Mouse (Mus musculus) heart, adult 2 months (tissue): ENCODE measurements around the gene Myadm. TPM values are rescaled to one million over a fixed set of nuclear protein-coding genes. Genes with fewer than 3 reads are reported as not detected.
"Not testable (repeated sequence)": the region's sequence is repeated elsewhere in the genome, so short reads cannot be mapped to it uniquely, and the experiment has no call there.

ENCODE experiments used
- DNase-seq, 2 experiments: peaks; one replicate each; pipeline ENCODE4 v3.0.0; 2021
- H3K27ac ChIP-seq: fragments of 200-600 bp; 2 replicates; pipeline ENCODE4 v1.8.1; 2022
- H3K27me3 ChIP-seq: fragments of 200-500 bp; 2 replicates; pipeline ENCODE4 v1.6.1; 2012; ENCODE audit warnings: mild to moderate bottlenecking, low read length, inconsistent platforms, mixed read lengths; ENCODE audit not compliant: control insufficient read depth, insufficient read depth
- H3K36me3 ChIP-seq: fragments of 200-500 bp; 2 replicates; pipeline ENCODE4 v1.6.1; 2012; ENCODE audit warnings: low read length, inconsistent platforms; ENCODE audit not compliant: control insufficient read depth, insufficient read depth
- H3K4me1 ChIP-seq: fragments of 200-500 bp; 2 replicates; pipeline ENCODE4 v1.6.1; 2011; ENCODE audit warnings: low read length; ENCODE audit not compliant: control insufficient read depth, insufficient read depth
- H3K4me3 ChIP-seq: fragments of 200-600 bp; 2 replicates; pipeline ENCODE4 v1.8.1; 2022
- H3K79me2 ChIP-seq: fragments of 200-500 bp; replicated peaks from 2 replicates; pipeline ENCODE4 v1.6.1; 2012; ENCODE audit warnings: mild to moderate bottlenecking, inconsistent platforms, low read length, moderate library complexity, mixed read lengths; ENCODE audit not compliant: control insufficient read depth, insufficient read depth
- H3K9ac ChIP-seq: fragments of 200-500 bp; 2 replicates; pipeline ENCODE4 v1.6.1; 2012; ENCODE audit warnings: low read depth, mild to moderate bottlenecking, control low read depth, inconsistent platforms, low read length, mixed read lengths
- CTCF ChIP-seq: fragments of 200-600 bp; IDR thresholded peaks from 2 replicates; pipeline ENCODE4 v1.8.1; 2022; ENCODE audit warnings: antibody characterized with exemption, mild to moderate bottlenecking, moderate library complexity
- EP300 ChIP-seq: fragments of 200-500 bp; IDR thresholded peaks from 2 replicates; pipeline ENCODE4 v1.6.1; 2011; ENCODE audit warnings: low read depth, low read length, control low read depth; ENCODE audit not compliant: insufficient read depth
- POLR2A ChIP-seq: fragments of 200-500 bp; IDR thresholded peaks from 2 replicates; pipeline ENCODE4 v1.6.1; 2011; ENCODE audit warnings: mild to moderate bottlenecking, low read depth, low read length, control low read depth; ENCODE audit not compliant: insufficient read depth
- WGBS: fragments of 180-500 bp; shearing (Covaris S2); methylation state at CpG from one replicate; pipeline ENCODE4 v1.1.7; 2018; 5-methylcytosine and 5-hydroxymethylcytosine counted together
- intact Hi-C: fragments of 180-260 bp; cut with DNase I; formaldehyde crosslinking; loops from one replicate; pipeline ENCODE4 v1.15.1; 2025
- polyA plus RNA-seq: library from polyadenylated mRNA; depleted of rRNA; stranded (reverse); fragments of >200 nt; gene quantifications from 2 replicates; pipeline ENCODE4 v1.2.3, GENCODE M21; 2012
- total RNA-seq, 2 experiments: library from RNA; stranded (reverse); gene quantifications; 2 replicates each; pipeline ENCODE4 v1.2.3; 2021

The Myadm gene
- total and polyA plus RNA-seq, 3 experiments, result 131 to 397 (median 139) TPM

DNA sequence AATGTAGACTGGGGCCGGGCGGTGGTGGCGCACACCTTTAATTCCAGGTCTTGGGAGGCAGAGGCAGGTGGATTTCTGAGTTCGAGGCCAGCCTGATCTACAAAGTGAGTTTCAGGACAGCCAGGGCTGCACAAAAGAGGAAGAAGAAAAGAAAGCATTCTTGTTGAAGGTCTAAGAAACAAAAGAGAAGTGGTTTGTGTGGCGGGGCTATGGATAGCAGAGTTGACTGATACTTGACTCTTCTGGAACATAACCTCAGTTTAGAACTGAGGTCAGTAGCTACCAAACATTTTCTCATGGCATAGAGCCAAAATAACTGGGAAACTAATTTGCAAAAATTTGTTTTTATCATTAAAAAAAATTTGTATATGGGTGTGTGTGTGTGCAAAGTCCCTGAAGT, 2.8 kb upstream of the Myadm start:
- no peak for DNase-seq
- no peak for TF ChIP-seq POLR2A
- no peak for TF ChIP-seq CTCF
- no peak for TF ChIP-seq EP300
- 83% methylated on average over 5 of the region's 5 CpGs for WGBS
- no peaks in the 10 kb centered on the region for H3K27me3 ChIP-seq
- H3K36me3 ChIP-seq, result peaks cover 3% of the 10 kb centered on the region
- no peak overlapping the region for H3K27ac ChIP-seq
- peaks cover 6% of the 10 kb centered on the region for H3K4me1 ChIP-seq
- H3K9ac ChIP-seq, result no peak overlapping the region
- intact Hi-C loops, result no loop called here
- no peaks in the 10 kb centered on the region for H3K79me2 ChIP-seq
- no peak overlapping the region for H3K4me3 ChIP-seq

- H3K79me2 ChIP-seq, result no peaks in the 10 kb centered on the region
- H3K36me3 ChIP-seq, result no peaks in the 10 kb centered on the region
- WGBS, result 82% methylated on average over 7 of the region's 7 CpGs
- H3K27ac ChIP-seq, result no peak overlapping the region
- TF ChIP-seq EP300, result no peak
- TF ChIP-seq CTCF, result no peak
- TF ChIP-seq POLR2A, result no peak
- DNase-seq, result no peak
- H3K4me3 ChIP-seq, result no peak overlapping the region
- no peaks in the 10 kb centered on the region for H3K27me3 ChIP-seq
- intact Hi-C loops, result no loop called here
- H3K9ac ChIP-seq, result no peak overlapping the region
- H3K4me1 ChIP-seq, result peaks cover 5% of the 10 kb centered on the region
Measured at GRCm38 (mm10) chr7:3287186-3287585, 1.7 kb upstream of the Myadm start.

DNA sequence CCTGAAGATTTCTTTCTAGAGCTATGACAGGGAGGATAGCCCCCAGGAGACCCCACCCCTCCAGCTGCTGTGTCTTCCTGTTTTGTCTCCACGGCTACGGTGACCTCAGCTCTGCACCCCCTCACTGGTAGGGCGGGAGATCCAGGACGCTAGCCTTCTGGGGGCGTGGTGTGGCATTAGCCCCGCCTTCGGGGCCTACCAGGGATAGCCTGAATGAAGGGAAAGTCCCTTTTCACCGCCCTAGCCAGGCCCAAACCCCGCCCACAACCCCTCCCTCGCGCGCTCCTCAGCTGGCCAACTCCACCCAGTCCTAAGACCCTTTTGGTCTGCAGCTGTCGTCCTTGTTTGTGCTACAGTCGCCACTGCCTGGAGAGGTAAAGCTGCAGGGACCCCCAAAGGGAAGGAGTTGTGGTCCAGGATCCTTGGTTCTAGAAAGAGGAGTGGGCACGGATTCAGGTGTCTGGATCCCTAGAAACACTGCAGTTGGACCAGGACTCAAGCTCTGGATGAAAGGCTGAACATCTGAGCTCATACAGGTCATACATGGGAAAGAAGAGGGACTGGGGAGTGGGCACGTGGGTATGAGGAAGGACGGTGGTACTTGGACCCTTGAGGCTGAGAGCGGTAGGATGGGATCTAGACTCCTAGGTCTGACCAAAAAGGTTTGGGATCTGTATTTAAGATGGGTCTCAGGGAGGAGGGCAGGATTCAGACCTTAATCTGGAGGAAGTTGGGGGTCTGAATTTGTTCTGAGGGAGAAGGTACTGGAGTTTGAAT, 1.6 kb downstream of the Myadm start:
- H3K4me3 ChIP-seq, result peak overlapping the region; percentile 69
- intact Hi-C loops, result loop anchor here (1.0 to 10.0 kb wide), 3 partner anchors 10 to 1204 kb away; partner anchors contain the start of gene Rps9
- H3K9ac ChIP-seq, result peak overlapping the region; percentile 84
- H3K36me3 ChIP-seq, result peaks cover 16% of the 10 kb centered on the region
- H3K27ac ChIP-seq, result peak overlapping the region; percentile 96
- peaks cover 11% of the 10 kb centered on the region for H3K4me1 ChIP-seq
- WGBS, result 2% methylated on average over 18 of the region's 18 CpGs
- no peaks in the 10 kb centered on the region for H3K27me3 ChIP-seq
- peaks cover 2% of the 10 kb centered on the region for H3K79me2 ChIP-seq
- DNase-seq, result peak; percentile 97 to 99
- TF ChIP-seq CTCF, result no peak
- TF ChIP-seq POLR2A, result peak; percentile 98
- TF ChIP-seq EP300, result peak; percentile 84

DNA sequence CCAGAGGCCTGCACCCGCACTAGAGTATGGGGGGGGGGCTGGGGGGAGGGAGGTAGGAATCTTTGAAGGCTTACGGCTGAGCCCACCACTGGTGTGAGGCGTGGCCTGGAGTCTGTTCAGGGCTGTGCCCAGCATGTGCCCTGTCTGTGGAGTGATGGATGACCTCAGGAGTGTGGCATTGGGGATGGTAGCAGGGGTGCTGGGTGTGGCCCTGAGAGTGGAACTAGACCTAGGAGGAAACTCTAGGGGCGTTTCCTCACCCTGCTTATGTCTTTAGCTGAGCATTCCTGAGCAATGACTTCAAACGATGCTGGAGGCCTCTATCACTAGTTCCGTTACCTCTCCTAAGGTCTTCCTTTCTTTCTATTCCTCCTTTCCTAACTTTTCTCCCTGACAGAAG, 2.3 kb downstream of the Myadm start:
- H3K9ac ChIP-seq, result peak overlapping the region; percentile 83
- H3K79me2 ChIP-seq, result peaks cover 2% of the 10 kb centered on the region
- peak overlapping the region; percentile 96 for H3K27ac ChIP-seq
- H3K36me3 ChIP-seq, result peaks cover 23% of the 10 kb centered on the region
- peak overlapping the region; percentile 69 for H3K4me3 ChIP-seq
- TF ChIP-seq EP300, result no peak
- peak; percentile 49 for TF ChIP-seq POLR2A
- TF ChIP-seq CTCF, result no peak
- WGBS, result 19% methylated on average over 6 of the region's 6 CpGs
- no peaks in the 10 kb centered on the region for H3K27me3 ChIP-seq
- H3K4me1 ChIP-seq, result peaks cover 12% of the 10 kb centered on the region
- intact Hi-C loops, result loop anchor here (10.0 kb wide), 2 partner anchors 414 to 1204 kb away; partner anchors contain the start of gene Rps9
- peak; percentile 64 to 68 for DNase-seq

GRCm38 (mm10) chr7:3291764-3292163, 2.9 kb downstream of the Myadm start:
- Histone ChIP-seq H3K27me3 (no peaks in the 10 kb centered on the region), H3K4me3 (peak overlapping the region; percentile 69), H3K9ac (peak overlapping the region; percentile 51), H3K36me3 (peaks cover 29% of the 10 kb centered on the region), H3K79me2 (peaks cover 3% of the 10 kb centered on the region), H3K27ac (peak overlapping the region; percentile 96), H3K4me1 (peaks cover 15% of the 10 kb centered on the region)
- no peak for DNase-seq
- intact Hi-C loops, result loop anchor here (1.0 to 10.0 kb wide), 3 partner anchors 15 to 1203 kb away; partner anchors contain the start of gene Rps9
- WGBS, result 34% methylated on average over 3 of the region's 3 CpGs
- TF ChIP-seq CTCF, result no peak
- no peak for TF ChIP-seq POLR2A
- no peak for TF ChIP-seq EP300

- Histone ChIP-seq H3K27ac (peak overlapping the region; percentile 96), H3K4me1 (peaks cover 20% of the 10 kb centered on the region), H3K9ac (peak overlapping the region; percentile 51), H3K4me3 (peak overlapping the region; percentile 69), H3K36me3 (peaks cover 33% of the 10 kb centered on the region)
- H3K79me2 ChIP-seq, H3K27me3 ChIP-seq: not testable (repeated sequence)
- peak in 1 of 2 experiments; percentile 38 for DNase-seq
- intact Hi-C loops, result loop anchor here (1.0 to 10.0 kb wide), 3 partner anchors 16 to 1203 kb away; partner anchors contain the start of gene Rps9
- WGBS, result 21% methylated on average over 12 of the region's 12 CpGs
Measured at GRCm38 (mm10) chr7:3292271-3292670, 3.4 kb downstream of the Myadm start.
